Mouse (Mus musculus): Measurements from ENCODE around the gene Krtap11-1.

Gene Krtap11-1

GRCm38 (mm10) chr16:89571083-89571482 is at the start of gene Krtap11-1:
TSS of gene Krtap11-1 (minus strand) at chr16:89571183.
- DNase-seq (ENCODE audit: low read depth, low spot score) = no peak

GRCm38 (mm10) chr16:89618190-89618589 is 47.2 kb upstream of the Krtap11-1 start:
- DNase-seq (ENCODE audit: low read depth, low spot score) = no peak

- DNase-seq (ENCODE audit: low read depth, low spot score) = no peak
Measured at GRCm38 (mm10) chr16:89617251-89617650, 46.3 kb upstream of the Krtap11-1 start.

DNA sequence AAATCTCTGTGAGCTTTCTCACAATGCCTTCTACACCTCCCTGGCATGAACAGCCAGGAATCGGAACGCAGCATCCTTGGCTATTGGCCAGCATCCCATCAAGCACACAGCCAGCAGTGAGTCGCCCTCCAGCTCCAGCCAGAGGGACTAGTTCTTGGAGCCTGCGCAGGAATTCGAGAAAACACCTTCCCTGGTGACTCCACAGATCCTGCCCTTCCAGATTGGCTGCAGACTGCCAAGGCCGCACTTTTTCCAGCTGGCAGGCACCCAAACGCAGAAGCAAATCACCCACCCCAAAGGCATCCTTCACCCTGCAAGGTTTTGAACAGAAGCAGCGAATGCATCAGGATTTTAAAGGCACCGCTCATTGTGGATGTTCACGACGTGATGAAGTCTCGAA is 42.7 kb upstream of the Krtap11-1 start:
- DNase-seq (ENCODE audit: low read depth, low spot score) = no peak

GRCm38 (mm10) chr16:89608791-89609185 is 37.8 kb upstream of the Krtap11-1 start:
- DNase-seq (ENCODE audit: low read depth, low spot score) = no peak

DNA sequence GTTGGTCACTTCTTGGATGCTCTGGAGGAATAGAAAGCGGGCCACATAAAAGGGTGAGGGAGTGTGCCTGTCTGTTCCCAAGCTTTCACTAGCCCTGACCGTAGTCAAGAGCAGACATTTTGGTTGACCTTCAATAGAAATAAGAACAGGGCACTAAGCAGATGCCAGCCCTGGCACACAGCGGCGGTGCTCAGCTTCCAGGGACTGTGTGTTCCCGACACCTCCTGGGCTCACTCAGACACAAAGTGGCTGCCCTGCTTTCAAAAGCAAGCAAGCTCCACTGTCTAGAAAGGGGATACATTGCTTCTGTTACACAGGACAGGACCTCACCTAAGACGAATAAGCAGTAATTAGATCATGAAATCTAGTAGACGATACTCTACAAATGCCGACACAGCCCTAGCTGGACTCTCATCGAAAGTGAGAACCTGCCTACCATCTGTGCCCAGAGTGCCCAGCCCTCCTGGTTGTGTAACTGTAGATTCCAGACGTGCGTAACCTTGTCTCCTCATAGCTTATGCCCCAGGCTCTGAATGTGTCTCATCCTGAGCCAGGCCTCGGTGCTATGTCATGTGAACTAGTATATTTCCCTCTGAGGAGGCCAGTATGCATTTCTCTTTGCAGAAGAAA is 37.3 kb upstream of the Krtap11-1 start:
- DNase-seq (ENCODE audit: low read depth, low spot score) = no peak

- no peak for DNase-seq (ENCODE audit: low read depth, low spot score)
Measured at GRCm38 (mm10) chr16:89606951-89607350, 36.0 kb upstream of the Krtap11-1 start.

- DNase-seq (ENCODE audit: low read depth, low spot score) = no peak
Measured at GRCm38 (mm10) chr16:89587209-89587608, 16.2 kb upstream of the Krtap11-1 start.

GRCm38 (mm10) chr16:89585604-89586508 is 14.9 kb upstream of the Krtap11-1 start:
- no peak for DNase-seq (ENCODE audit: low read depth, low spot score)

DNA sequence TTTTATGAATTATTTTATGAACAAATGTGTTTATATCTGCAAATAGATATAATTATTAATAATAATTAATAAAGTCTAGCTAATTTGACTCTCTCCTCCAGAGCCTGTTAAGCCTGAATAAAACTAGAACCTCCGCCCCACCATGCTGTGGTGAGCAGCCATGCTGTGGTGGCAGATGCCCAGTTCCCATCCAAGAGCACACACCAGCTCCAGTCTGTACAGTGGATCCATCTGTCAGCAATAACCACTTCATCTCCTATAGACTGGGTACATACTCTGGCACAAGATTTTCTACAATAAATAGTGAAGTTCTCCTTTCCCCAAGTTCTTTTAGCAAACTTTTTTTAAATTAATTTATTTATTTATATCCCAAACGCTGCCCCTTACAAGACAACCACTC is 10.7 kb upstream of the Krtap11-1 start:
- DNase-seq (ENCODE audit: low read depth, low spot score) = no peak

DNA sequence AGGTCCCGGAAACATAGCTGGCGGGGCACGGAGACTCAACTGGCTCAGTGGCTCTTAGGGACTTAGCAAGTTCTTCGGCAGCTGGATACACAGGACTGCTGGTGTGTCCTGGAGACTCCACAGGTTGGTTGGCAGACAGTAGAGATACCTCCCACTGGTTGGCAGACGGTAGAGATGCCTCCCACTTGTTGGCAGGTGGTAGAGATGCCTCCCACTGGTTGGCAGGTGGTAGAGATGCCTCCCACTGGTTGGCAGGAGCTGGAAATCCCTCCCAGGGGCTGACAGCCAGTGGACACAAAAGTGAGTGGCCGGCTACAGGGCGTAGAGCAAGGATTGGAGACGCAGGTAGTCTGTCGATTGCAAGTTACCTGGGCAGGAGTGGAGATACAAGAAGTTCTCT is 467 bp downstream of the Krtap11-1 start:
- DNase-seq (ENCODE audit: low read depth, low spot score) = no peak

DNA sequence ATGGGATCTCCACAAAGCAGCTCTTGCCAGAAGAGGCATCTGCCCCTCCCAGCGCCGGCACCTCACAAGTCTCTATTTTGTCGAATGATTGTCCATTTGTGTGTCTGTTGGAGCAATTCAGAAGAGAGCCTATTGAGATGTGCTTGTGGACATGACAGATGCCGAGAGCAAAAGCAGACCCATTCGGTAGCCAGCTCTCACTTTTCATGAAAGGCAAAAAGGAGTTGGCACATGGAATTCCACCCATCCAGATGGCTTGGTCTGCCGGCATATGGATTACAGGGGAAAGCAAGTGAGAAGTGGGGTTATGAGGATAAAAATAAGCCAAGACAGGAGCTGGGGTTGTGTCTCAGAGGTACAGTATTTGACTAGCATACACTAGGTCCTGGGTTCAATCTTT is 1.8 kb downstream of the Krtap11-1 start:
- no peak for DNase-seq (ENCODE audit: low read depth, low spot score)

GRCm38 (mm10) chr16:89568141-89568540 is 2.8 kb downstream of the Krtap11-1 start:
- no peak for DNase-seq (ENCODE audit: low read depth, low spot score)

GRCm38 (mm10) chr16:89550298-89550697 is 20.7 kb downstream of the Krtap11-1 start:
- no peak for DNase-seq (ENCODE audit: low read depth, low spot score)

DNA sequence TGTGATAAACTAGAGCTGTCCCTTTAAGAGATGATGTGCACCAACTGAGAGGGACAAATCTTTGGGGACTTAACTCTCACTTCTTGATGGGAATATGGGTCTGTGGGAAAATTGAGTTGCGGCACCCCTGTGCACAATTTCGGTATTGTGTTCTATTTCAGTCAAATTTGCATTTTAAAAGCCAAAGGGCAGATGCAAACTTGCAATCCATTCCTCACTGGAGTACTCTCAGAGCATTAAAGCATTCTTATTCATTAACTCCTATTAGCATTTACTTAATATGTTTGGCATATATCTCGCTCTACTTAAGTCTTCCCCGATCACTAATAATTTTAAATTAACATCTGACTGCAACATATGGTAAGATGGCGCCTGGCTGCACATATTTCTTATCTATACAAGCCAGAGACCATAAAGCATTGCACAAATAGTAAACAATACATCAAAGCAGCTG is 32.9 kb downstream of the Krtap11-1 start:
- DNase-seq (ENCODE audit: low read depth, low spot score) = no peak

- DNase-seq (ENCODE audit: low read depth, low spot score) = no peak
Measured at GRCm38 (mm10) chr16:89537349-89537748, 33.6 kb downstream of the Krtap11-1 start.

- DNase-seq (ENCODE audit: low read depth, low spot score) = no peak
Measured at GRCm38 (mm10) chr16:89530547-89530946, 40.4 kb downstream of the Krtap11-1 start.

DNA sequence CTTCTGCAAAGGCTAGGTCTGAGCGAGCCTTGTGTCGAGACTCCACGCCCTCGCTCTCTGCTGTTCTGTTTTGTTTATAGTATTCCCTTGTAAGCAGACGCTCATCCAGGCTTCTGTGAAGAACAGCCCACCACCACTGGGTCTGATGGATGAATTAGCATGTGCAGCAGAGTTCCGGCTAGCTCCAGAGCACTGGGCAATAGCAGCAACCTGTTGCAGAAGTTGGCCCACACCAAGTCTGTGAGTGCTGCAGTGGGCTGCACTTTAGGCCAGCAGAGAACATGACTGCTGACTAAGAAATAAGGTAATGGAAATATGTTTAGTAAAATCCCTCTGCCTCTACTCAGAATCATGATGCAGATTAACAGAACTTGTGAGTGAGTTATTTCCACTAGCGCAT is 41.1 kb downstream of the Krtap11-1 start:
- no peak for DNase-seq (ENCODE audit: low read depth, low spot score)

DNA sequence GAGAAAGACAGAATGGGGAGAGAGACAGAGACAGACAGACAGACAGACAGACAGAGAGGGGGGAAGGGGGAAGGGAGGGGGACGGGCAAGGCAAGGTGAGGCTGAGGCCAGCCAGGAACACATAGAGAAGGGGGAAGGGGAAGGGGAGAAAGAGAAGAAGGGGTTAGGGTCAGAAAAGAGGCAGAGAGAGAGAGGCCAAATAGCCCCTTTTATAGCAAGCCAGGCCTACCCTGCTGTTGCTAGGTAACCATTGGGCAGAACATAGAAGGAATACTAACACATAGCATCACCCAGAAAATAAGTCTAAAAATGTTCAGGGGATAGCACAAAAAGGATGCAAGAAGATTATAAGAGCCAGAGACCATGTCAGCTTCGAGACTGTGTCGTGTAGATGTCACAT is 42.6 kb downstream of the Krtap11-1 start:
- DNase-seq (ENCODE audit: low read depth, low spot score) = no peak

- DNase-seq (ENCODE audit: low read depth, low spot score) = no peak
Measured at GRCm38 (mm10) chr16:89520996-89521395, 50.0 kb downstream of the Krtap11-1 start.

DNA sequence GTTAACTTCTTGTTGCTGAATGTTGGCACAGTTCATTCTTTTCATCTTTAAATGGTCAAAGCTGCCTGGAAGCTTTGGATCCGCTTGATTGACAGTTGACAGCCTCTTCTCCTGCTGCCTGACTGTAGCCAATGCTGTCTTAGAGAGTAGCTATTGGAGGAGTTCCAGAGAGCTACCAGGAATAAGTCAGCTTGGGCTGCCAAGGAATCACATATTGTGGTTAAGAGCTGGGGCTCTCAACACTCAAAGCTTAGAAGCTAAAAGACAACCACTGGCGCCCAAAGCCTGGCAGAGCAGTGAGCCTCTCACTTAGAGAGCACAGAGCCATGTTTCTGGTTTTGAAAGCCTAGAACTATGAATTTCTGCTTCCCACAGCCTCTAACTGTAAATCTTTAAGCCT is 50.4 kb downstream of the Krtap11-1 start:
- no peak for DNase-seq (ENCODE audit: low read depth, low spot score)
